Mouse (Mus musculus): Measurements from ENCODE around the gene Kdm6a. TPM values are rescaled to one million over a fixed set of nuclear protein-coding genes. Genes with fewer than 3 reads are reported as not detected.

The Kdm6a gene
- polyA plus RNA-seq, 1 experiment from 2014 or later = 32.8 TPM

DNA sequence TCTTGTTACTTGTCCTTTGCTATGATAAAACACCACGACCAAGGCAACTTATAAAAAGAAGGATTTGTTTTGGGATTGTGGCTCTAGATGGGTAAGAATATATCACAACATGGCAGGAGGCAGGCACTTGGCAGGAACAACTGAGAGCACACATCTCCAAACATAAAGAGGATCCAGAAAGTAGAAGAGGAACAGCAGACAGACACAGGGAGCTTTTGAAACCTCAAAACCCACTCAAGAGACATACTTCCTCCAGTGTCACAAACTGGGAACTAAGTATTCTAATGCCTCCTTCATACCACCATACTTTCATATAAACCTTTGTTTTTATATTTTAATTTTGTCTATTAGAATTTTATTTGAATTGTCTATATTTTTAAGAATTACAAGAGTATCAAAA is 77.2 kb downstream of the Kdm6a start:
- H3K27ac ChIP-seq = no peak overlapping the region
- H3K4me3 ChIP-seq (ENCODE audit: inconsistent target) = no peak overlapping the region
- peaks cover 17% of the 10 kb centered on the region for H3K36me3 ChIP-seq (ENCODE audit: inconsistent target)
- 82% methylated on average over 1 of the region's 1 CpGs for WGBS (ENCODE audit: missing documents)
- H3K79me2 ChIP-seq (ENCODE audit: inconsistent target) = no peaks in the 10 kb centered on the region

DNA sequence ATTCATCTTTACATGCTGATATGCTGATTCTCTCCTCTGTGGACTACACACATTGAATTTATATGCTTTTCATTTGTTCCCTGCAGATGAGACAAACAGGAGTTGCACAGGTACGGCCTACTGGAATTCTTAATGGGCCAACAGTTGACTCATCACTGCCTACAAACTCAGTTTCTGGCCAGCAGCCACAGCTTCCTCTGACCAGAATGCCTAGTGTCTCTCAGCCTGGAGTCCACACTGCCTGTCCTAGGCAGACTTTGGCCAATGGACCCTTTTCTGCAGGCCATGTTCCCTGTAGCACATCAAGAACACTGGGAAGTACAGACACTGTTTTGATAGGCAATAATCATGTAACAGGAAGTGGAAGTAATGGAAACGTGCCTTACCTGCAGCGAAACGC is 88.2 kb downstream of the Kdm6a start:
- no peaks in the 10 kb centered on the region for H3K79me2 ChIP-seq (ENCODE audit: inconsistent target)
- no peak overlapping the region for H3K27ac ChIP-seq
- H3K4me3 ChIP-seq (ENCODE audit: inconsistent target) = no peak overlapping the region
- peaks cover 71% of the 10 kb centered on the region for H3K36me3 ChIP-seq (ENCODE audit: inconsistent target)
- WGBS (ENCODE audit: missing documents) = 100% methylated on average over 2 of the region's 4 CpGs

DNA sequence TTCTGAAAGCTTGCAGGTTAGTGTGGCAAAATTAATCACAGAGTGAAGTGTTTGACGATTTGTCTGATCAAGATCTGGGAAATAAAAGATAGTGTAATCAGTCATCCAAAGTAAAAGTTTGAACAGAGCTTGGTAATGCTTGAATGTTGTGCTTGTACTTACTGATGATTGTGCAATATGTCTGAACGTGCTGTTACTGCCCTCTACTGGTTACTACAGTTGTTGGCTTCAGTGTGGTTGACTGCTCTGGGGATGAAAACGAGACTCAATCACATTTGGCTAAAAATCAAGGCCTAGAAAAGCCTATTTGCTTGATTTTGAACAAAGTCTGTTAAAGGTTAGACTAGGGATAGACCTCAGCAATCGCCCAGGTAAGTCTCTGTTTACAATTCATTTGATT is 92.4 kb downstream of the Kdm6a start:
- WGBS (ENCODE audit: missing documents) = 38% methylated on average over 4 of the region's 4 CpGs
- Histone ChIP-seq H3K4me3 (ENCODE audit: inconsistent target) (no peak overlapping the region), H3K27ac (no peak overlapping the region), H3K79me2 (ENCODE audit: inconsistent target) (no peaks in the 10 kb centered on the region), H3K36me3 (ENCODE audit: inconsistent target) (peaks cover 66% of the 10 kb centered on the region)

GRCm38 (mm10) chrX:18258238-18258809 is 95.9 kb downstream of the Kdm6a start:
- H3K4me3 ChIP-seq (ENCODE audit: inconsistent target) = no peak overlapping the region
- 97% methylated on average over 8 of the region's 8 CpGs for WGBS (ENCODE audit: missing documents)
- H3K79me2 ChIP-seq (ENCODE audit: inconsistent target) = no peaks in the 10 kb centered on the region
- H3K36me3 ChIP-seq (ENCODE audit: inconsistent target) = peaks cover 53% of the 10 kb centered on the region
- no peak overlapping the region for H3K27ac ChIP-seq

- Histone ChIP-seq H3K4me3 (ENCODE audit: inconsistent target) (no peak overlapping the region), H3K27ac (no peak overlapping the region), H3K79me2 (ENCODE audit: inconsistent target) (no peaks in the 10 kb centered on the region), H3K36me3 (ENCODE audit: inconsistent target) (peaks cover 48% of the 10 kb centered on the region)
- 98% methylated on average over 4 of the region's 5 CpGs for WGBS (ENCODE audit: missing documents)
Observed at GRCm38 (mm10) chrX:18278561-18278960, 116.2 kb downstream of the Kdm6a start.

GRCm38 (mm10) chrX:18280134-18280533 is 117.8 kb downstream of the Kdm6a start:
- Histone ChIP-seq H3K4me3 (ENCODE audit: inconsistent target) (no peak overlapping the region), H3K79me2 (ENCODE audit: inconsistent target) (no peaks in the 10 kb centered on the region), H3K27ac (no peak overlapping the region), H3K36me3 (ENCODE audit: inconsistent target) (peaks cover 34% of the 10 kb centered on the region)

Other genes starting within 250 kb of the Kdm6a start
- gene Dusp21, start 16.7 kb upstream of the Kdm6a start, polyA plus RNA-seq (2018) = not detected in 3 replicates